Mouse (Mus musculus): ENCODE results near the gene Igf1r. TPM values are rescaled to one million over a fixed set of nuclear protein-coding genes. Genes with fewer than 3 reads are reported as not detected.

Igf1r gene
- polyA plus RNA-seq (2012; rRNA removed): 3.1 and 4.3 TPM in 2 replicates

DNA sequence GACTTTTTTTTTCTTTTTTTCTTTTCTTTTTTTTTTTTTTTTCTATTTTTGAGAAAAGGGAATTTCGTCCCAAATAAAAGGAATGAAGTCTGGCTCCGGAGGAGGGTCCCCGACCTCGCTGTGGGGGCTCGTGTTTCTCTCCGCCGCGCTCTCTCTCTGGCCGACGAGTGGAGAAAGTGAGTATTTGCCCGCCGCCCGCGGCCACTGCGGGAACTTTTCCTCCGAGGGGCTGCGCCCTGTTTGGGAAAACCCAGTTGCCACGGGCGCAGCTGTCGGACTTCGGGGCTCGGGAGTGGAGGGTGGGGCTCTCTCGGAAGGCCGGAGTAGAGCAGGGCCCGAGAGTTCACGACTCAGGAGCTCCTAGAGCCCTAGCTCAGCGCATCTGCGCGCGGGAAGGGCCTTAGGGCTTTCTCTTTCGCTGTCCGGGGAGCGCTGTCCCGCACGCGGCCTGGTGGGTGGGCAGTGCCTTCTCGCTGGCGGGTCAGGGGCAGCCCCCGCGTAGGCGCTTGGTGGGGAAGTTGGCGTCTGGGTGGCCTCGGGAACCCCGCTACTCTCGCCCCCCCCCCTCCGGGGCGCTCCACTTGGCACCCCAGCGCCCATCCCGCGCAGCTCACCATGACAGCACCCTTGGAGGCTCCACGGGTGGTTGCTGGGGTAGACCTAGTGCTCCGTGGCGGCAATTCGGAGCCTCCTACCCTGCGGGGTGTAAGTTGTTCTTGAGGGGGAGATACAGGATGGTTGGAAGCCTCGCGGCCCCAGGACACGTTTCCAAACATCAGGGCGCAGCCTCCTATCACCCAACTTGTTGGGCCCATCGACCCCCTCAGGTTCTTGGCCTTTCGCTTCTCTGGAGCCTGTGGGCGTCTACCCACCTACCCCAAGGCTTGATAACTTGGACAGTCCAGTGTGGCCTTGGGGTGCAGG is at the start of gene Igf1r:
Igf1r (plus strand) TSS at position 51 of the 924 bp plus-strand sequence.
- no peak for DNase-seq (ENCODE audit: low read depth, low spot score)
- under 1% methylated on average over 61 of the region's 62 CpGs for WGBS

GRCm38 (mm10) chr7:67906358-67906757 is 46.3 kb upstream of the Igf1r start:
- 90% methylated on average over 2 of the region's 2 CpGs for WGBS
- DNase-seq (ENCODE audit: low read depth, low spot score): no peak

- DNase-seq (ENCODE audit: low read depth, low spot score): no peak
- WGBS: 47% methylated on average over 9 of the region's 9 CpGs
Observed at GRCm38 (mm10) chr7:67907786-67908400, 44.7 kb upstream of the Igf1r start.

DNA sequence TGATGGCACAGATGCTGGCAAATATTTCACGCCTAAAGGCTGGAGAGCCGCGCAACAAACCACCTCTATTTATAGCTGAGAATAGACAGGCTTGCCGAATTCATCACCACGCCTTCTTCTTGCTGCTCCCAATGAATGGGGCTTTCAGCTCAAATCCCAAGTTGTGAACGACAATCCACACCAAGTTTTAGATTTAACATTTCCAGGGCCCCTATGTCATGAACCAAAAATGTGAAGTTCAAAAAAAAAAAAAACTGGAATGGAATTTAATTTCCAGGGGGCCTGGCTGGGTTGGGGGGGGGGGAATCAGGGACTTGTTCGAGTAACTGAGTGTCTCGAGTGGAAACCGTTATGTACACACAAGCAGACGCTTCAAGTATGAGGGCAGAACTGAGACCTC is 42.1 kb upstream of the Igf1r start:
- DNase-seq (ENCODE audit: low read depth, low spot score): no peak
- WGBS: 16% methylated on average over 10 of the region's 10 CpGs

- 5% methylated on average over 3 of the region's 3 CpGs for WGBS
- no peak for DNase-seq (ENCODE audit: low read depth, low spot score)
Observed at GRCm38 (mm10) chr7:67910947-67911346, 41.7 kb upstream of the Igf1r start.

DNA sequence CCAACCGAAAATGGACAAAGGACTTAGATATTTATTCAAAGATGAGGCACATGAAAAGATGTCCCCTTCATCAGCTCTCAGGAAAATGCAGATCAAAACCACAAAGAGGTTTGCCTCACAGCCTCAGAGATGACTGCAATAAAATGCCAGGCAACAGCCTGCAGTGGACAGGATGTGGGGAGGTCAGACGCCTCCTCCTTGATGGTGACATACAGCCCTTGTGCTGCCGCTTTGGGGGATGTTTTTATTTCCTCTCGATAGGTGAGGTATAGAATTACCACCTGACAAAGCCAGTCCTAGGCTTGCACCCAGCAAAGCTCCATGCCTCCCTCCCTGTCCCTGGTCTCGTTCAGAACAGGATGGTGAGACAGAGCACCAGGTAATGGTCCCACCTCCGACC is 40.8 kb upstream of the Igf1r start:
- DNase-seq (ENCODE audit: low read depth, low spot score): no peak
- WGBS: 37% methylated on average over 6 of the region's 6 CpGs

- DNase-seq (ENCODE audit: low read depth, low spot score): no peak
- 60% methylated on average over 8 of the region's 8 CpGs for WGBS
Observed at GRCm38 (mm10) chr7:67916960-67917359, 35.7 kb upstream of the Igf1r start.

GRCm38 (mm10) chr7:67917753-67918152 is 34.9 kb upstream of the Igf1r start:
- WGBS: 60% methylated on average over 2 of the region's 2 CpGs
- DNase-seq (ENCODE audit: low read depth, low spot score): no peak

- 61% methylated on average over 3 of the region's 3 CpGs for WGBS
- no peak for DNase-seq (ENCODE audit: low read depth, low spot score)
Observed at GRCm38 (mm10) chr7:67919467-67919866, 33.2 kb upstream of the Igf1r start.

GRCm38 (mm10) chr7:67924215-67924614 is 28.4 kb upstream of the Igf1r start:
- DNase-seq (ENCODE audit: low read depth, low spot score): no peak

GRCm38 (mm10) chr7:67930132-67930531 is 22.5 kb upstream of the Igf1r start:
- no peak for DNase-seq (ENCODE audit: low read depth, low spot score)
- 65% methylated on average over 3 of the region's 3 CpGs for WGBS

More at GRCm38 (mm10) chr7:67924215-67924614, 28.4 kb upstream of the Igf1r start:
- WGBS: 37% methylated on average over 2 of the region's 2 CpGs

- DNase-seq (ENCODE audit: low read depth, low spot score): no peak
- WGBS: 88% methylated on average over 7 of the region's 7 CpGs
Observed at GRCm38 (mm10) chr7:67936801-67937200, 15.8 kb upstream of the Igf1r start.

GRCm38 (mm10) chr7:67943805-67944204 is 8.8 kb upstream of the Igf1r start:
- WGBS: 77% methylated on average over 9 of the region's 9 CpGs
- no peak for DNase-seq (ENCODE audit: low read depth, low spot score)

GRCm38 (mm10) chr7:67946901-67947300 is 5.7 kb upstream of the Igf1r start:
- DNase-seq (ENCODE audit: low read depth, low spot score): no peak
- 29% methylated on average over 1 of the region's 1 CpGs for WGBS

DNA sequence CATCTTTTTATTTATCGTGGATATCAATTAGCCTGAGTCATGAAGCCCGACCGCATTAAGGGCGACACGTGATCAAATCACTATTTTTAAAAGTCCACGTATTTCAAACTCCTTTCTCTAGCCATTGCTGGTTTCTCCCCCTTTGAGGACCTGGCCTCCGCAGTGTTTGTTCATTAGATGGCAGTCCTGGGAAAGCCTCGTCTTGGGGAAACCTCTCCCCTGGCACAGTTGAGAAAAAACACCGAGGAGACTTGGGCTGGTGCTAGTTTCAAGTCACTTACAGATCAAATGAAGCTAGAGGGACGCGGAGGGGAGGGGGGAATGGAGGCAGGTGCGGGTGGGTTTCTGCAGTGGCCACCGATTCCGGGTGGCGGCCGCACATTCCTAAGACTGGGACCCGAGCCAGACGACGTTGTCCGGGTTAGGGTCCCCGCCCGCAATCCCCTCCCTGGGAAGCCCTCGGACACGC is 2.2 kb upstream of the Igf1r start:
- 1% methylated on average over 24 of the region's 24 CpGs for WGBS
- no peak for DNase-seq (ENCODE audit: low read depth, low spot score)

GRCm38 (mm10) chr7:67950815-67951531 is 1.7 kb upstream of the Igf1r start:
- DNase-seq (ENCODE audit: low read depth, low spot score): no peak
- under 1% methylated on average over 71 of the region's 71 CpGs for WGBS

GRCm38 (mm10) chr7:67951532-67952035 is 1.0 kb upstream of the Igf1r start:
- under 1% methylated on average over 67 of the region's 73 CpGs for WGBS
- DNase-seq (ENCODE audit: low read depth, low spot score): no peak

GRCm38 (mm10) chr7:67952036-67952681 is 468 bp upstream of the Igf1r start:
- WGBS: under 1% methylated on average over 83 of the region's 91 CpGs
- DNase-seq (ENCODE audit: low read depth, low spot score): no peak

DNA sequence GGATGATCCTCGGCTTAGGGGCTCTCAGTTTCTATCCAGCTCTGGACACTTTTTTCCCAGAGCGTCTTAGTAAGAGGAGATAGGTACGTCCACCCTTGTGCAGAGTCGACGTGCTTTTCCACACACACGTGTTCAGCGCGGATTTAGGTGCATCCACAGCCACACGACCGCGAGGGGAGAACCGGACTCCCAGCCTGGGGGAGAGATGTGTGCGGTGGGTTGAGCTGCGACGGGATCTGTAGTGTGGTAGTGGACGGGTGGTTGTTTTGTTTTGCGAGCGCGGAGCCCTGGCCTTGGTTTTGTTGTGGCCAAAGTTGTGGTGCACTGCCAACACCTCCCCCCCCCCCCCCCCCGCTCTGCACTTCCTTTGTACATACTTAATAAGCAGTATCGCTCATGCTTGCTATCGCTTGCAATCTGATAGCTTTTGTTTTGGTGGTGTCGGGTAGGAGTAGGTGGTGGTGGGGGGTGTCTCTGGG is 1.2 kb downstream of the Igf1r start:
- 2% methylated on average over 23 of the region's 23 CpGs for WGBS
- no peak for DNase-seq (ENCODE audit: low read depth, low spot score)
